Mouse (Mus musculus) urinary bladder, postnatal 4 days (tissue): ENCODE measurements around the gene Arhgap19.

Experiments used
- DNase-seq, 2 experiments: peaks; one replicate each; pipeline ENCODE4 v3.0.0; 2021 to 2022; ENCODE audit warnings: low spot score in 2 of 2

The Arhgap19 gene

GRCm38 (mm10) chr19:41800451-41800850 is 1.4 kb downstream of the Arhgap19 start:
- no peak for DNase-seq

GRCm38 (mm10) chr19:41797536-41797935 is 4.3 kb downstream of the Arhgap19 start:
- DNase-seq = no peak

GRCm38 (mm10) chr19:41796789-41797327 is 5.0 kb downstream of the Arhgap19 start:
- DNase-seq = no peak

GRCm38 (mm10) chr19:41796148-41796760 is 5.6 kb downstream of the Arhgap19 start:
- no peak for DNase-seq

GRCm38 (mm10) chr19:41794901-41795300 is 6.9 kb downstream of the Arhgap19 start:
- DNase-seq = no peak

- no peak for DNase-seq
These were observed 7.8 kb downstream of the Arhgap19 start for GRCm38 (mm10) chr19:41794017-41794416.

- DNase-seq = no peak
These were observed 8.8 kb downstream of the Arhgap19 start for GRCm38 (mm10) chr19:41792934-41793486.

- DNase-seq = no peak
These were observed 10.5 kb downstream of the Arhgap19 start for GRCm38 (mm10) chr19:41791384-41791783.

- no peak for DNase-seq
These were observed 12.5 kb downstream of the Arhgap19 start for GRCm38 (mm10) chr19:41789110-41789961.

GRCm38 (mm10) chr19:41786896-41787295 is 15.0 kb downstream of the Arhgap19 start:
- no peak for DNase-seq

GRCm38 (mm10) chr19:41777514-41777913 is 24.3 kb downstream of the Arhgap19 start:
- DNase-seq = no peak

GRCm38 (mm10) chr19:41768711-41769110 is 33.1 kb downstream of the Arhgap19 start:
- DNase-seq = no peak

GRCm38 (mm10) chr19:41766628-41767027 is 35.2 kb downstream of the Arhgap19 start:
- DNase-seq = no peak

- DNase-seq = peak; percentile 72 to 90
These were observed 37.8 kb downstream of the Arhgap19 start for GRCm38 (mm10) chr19:41763870-41764660.

- DNase-seq = no peak
These were observed 40.3 kb downstream of the Arhgap19 start for GRCm38 (mm10) chr19:41761529-41761928.

GRCm38 (mm10) chr19:41759765-41760164 is 42.1 kb downstream of the Arhgap19 start:
- DNase-seq = no peak

- no peak for DNase-seq
These were observed 42.6 kb downstream of the Arhgap19 start for GRCm38 (mm10) chr19:41759270-41759669.

GRCm38 (mm10) chr19:41754760-41755159 is 47.1 kb downstream of the Arhgap19 start:
- DNase-seq = no peak

GRCm38 (mm10) chr19:41751906-41752305 is 49.9 kb downstream of the Arhgap19 start:
- no peak for DNase-seq

GRCm38 (mm10) chr19:41747436-41747835 is 54.4 kb downstream of the Arhgap19 start:
- no peak for DNase-seq

GRCm38 (mm10) chr19:41745941-41746557 is 55.8 kb downstream of the Arhgap19 start:
- no peak for DNase-seq
